Mouse (Mus musculus) lung, adult 2 months (tissue): Measurements from ENCODE around the gene Cdc45. TPM values are rescaled to one million over a fixed set of nuclear protein-coding genes. Genes with fewer than 3 reads are reported as not detected.

Experiments
- DNase-seq: peaks from one replicate; pipeline ENCODE4 v3.0.0; 2022
- H3K4me1 ChIP-seq: fragments of 200-500 bp; 2 replicates; pipeline ENCODE4 v1.6.1; 2011; ENCODE audit warnings: low read length; ENCODE audit not compliant: control insufficient read depth, insufficient read depth
- H3K4me3 ChIP-seq: fragments of 200-500 bp; replicated peaks from 2 replicates; pipeline ENCODE3; 2011; ENCODE audit warnings: low read depth, mild to moderate bottlenecking, control low read depth, low read length; ENCODE audit errors: extremely low read depth
- CTCF ChIP-seq: fragments of 200-500 bp; IDR thresholded peaks from 2 replicates; pipeline ENCODE4 v1.5.1; 2011; ENCODE audit warnings: mild to moderate bottlenecking, low read length, control low read depth; ENCODE audit not compliant: insufficient read depth
- POLR2A ChIP-seq: fragments of 200-500 bp; IDR thresholded peaks from 2 replicates; pipeline ENCODE4 v1.6.1; 2011; ENCODE audit warnings: low read depth, mild to moderate bottlenecking, control low read depth, low read length, borderline replicate concordance; ENCODE audit errors: extremely low read depth
- WGBS: fragments of 180-500 bp; shearing (Covaris S2); methylation state at CpG from one replicate; pipeline ENCODE4 v1.1.7; 2018; 5-methylcytosine and 5-hydroxymethylcytosine counted together
- polyA plus RNA-seq: library from polyadenylated mRNA; depleted of rRNA; stranded (reverse); fragments of >200 nt; gene quantifications from 2 replicates; pipeline ENCODE4 v1.2.3, GENCODE M21; 2012

Cdc45 gene
- polyA plus RNA-seq, 1 experiment, result 3.3 TPM

DNA sequence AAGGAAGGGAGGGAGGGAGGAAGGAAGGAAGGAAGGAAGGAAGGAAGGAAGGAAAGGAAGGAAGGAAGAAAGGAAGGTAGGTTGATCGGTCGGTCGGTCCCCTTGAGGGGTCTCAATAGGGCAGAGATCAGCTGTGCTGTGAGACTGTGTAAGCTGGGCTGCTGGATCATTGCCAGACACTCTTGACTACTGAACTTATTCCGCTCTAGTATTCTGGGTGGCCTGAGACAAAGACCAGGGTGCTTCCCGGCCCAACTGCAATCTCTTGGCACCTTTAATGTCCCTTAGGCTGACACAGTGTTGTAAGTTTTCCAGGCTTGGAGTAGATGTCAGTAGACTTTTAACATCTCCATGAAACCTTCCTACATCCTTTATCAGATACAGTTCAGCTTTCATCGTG, 17.3 kb upstream of the Cdc45 start:
- 68% methylated on average over 6 of the region's 6 CpGs for WGBS
- TF ChIP-seq POLR2A (no peak), CTCF (no peak)
- no peak for DNase-seq
- H3K4me3 ChIP-seq, result no peak overlapping the region
- no peaks in the 10 kb centered on the region for H3K4me1 ChIP-seq

- TF ChIP-seq CTCF, result no peak
- TF ChIP-seq POLR2A, result no peak
- Histone ChIP-seq H3K4me1 (no peaks in the 10 kb centered on the region), H3K4me3 (no peak overlapping the region)
- DNase-seq, result no peak
- 91% methylated on average over 3 of the region's 3 CpGs for WGBS
Observed at GRCm38 (mm10) chr16:18828630-18829029, 16.8 kb upstream of the Cdc45 start.

GRCm38 (mm10) chr16:18822925-18823324, 11.1 kb upstream of the Cdc45 start:
- no peak for TF ChIP-seq POLR2A
- TF ChIP-seq CTCF, result no peak
- H3K4me3 ChIP-seq, result no peak overlapping the region
- WGBS, result 83% methylated on average over 4 of the region's 4 CpGs
- no peak for DNase-seq
- no peaks in the 10 kb centered on the region for H3K4me1 ChIP-seq

DNA sequence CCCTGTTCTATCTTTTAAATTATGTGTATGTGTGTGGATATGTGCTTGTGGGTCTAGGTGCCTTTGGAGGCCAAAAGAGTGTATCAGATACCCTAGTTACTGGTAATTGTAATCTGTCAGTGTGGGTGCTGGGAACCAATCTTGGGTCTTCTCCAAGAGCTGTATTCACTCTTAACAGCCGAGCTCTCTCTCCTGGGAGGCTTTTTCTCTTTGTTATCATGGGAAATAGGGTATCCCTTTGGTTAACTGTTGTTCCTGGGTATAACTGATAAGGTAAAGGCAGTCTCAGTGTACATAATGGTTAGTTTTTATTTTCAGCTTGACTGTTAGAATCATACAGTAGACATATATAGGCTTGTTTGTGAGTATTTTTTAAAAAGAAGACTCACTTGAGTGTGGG, 10.6 kb upstream of the Cdc45 start:
- 77% methylated on average over 1 of the region's 1 CpGs for WGBS
- Histone ChIP-seq H3K4me3 (no peak overlapping the region), H3K4me1 (no peaks in the 10 kb centered on the region)
- no peak for TF ChIP-seq POLR2A
- TF ChIP-seq CTCF, result no peak
- no peak for DNase-seq

DNA sequence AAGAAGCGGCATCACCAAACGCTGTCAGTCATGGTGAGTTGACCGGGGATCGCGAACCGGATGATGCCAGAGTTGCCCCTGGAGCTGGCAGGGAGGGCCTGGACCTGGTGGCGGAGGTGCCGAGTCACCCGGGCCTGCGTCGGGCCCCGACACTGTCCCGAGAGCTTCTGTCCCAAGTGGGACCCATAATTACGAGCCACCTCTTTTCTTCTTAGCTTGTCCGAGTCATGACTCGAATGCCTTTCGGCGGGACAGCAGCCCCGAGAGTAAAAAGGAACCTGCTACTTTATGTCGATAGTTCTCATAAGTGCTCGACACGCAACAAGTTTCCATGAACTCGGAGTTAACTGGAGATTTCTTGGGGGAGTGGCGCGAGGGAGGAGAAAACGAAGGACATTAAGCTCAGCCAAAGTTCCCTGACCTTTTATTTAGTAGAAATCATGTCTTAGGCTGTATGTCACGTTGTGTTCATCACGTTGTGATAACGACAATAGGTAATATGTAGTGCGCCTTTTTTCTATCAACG, 661 bp upstream of the Cdc45 start:
- TF ChIP-seq POLR2A (no peak), CTCF (no peak)
- 1% methylated on average over 31 of the region's 31 CpGs for WGBS
- H3K4me1 ChIP-seq, result peaks cover 3% of the 10 kb centered on the region; the same call in 1 of the 2 replicates
- peak overlapping the region; percentile 99 for H3K4me3 ChIP-seq
- DNase-seq, result no peak

GRCm38 (mm10) chr16:18811032-18811431, 755 bp downstream of the Cdc45 start:
- Histone ChIP-seq H3K4me1 (peaks cover 3% of the 10 kb centered on the region; the same call in 1 of the 2 replicates), H3K4me3 (peak overlapping the region; percentile 99)
- WGBS, result 5% methylated on average over 5 of the region's 5 CpGs
- TF ChIP-seq CTCF (no peak), POLR2A (no peak)
- no peak for DNase-seq

DNA sequence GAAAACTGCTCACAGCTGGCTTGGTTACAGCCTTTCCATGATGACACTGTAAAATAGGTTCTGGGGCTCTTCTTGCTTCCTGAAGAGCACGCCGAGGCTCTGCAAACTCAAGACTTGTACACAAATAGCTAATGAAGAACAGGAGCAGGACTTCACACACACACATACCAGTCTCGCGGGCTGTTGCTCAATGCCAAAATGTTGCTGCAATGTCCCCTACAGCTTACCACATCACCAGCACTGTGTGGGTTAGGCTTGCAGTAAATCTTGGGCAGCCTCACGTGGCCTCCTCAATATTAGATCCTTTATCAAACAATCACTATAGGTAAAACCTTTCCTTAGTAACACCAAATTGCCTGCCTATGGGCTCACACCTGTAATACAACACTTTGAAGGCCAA, 2.8 kb downstream of the Cdc45 start:
- 71% methylated on average over 5 of the region's 5 CpGs for WGBS
- no peak overlapping the region for H3K4me3 ChIP-seq
- TF ChIP-seq CTCF (no peak), POLR2A (no peak)
- H3K4me1 ChIP-seq, result peaks cover 3% of the 10 kb centered on the region; the same call in 1 of the 2 replicates
- DNase-seq, result no peak

DNA sequence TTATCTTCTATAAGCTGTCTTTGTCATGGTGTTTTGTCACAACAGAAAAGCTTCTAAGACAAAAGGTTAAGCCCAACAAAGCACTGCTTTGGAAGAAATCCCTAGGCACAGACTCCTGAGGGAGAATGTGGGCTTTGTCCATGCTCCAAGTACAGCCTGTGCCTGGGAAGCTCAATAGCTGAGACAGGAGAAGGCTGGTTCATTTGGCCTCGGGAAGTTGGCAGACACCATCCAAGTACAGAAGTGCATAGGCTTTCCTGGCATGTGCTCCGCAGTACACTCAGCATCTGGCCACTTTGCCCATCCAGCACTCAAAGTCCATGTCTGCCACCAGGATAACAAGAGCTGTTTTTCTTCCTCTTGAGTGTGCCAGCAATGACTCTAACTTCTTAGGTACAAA, 6.0 kb downstream of the Cdc45 start:
- Histone ChIP-seq H3K4me3 (no peak overlapping the region), H3K4me1 (no peaks in the 10 kb centered on the region)
- DNase-seq, result no peak
- TF ChIP-seq POLR2A (no peak), CTCF (no peak)
- WGBS, result 94% methylated on average over 2 of the region's 2 CpGs

- DNase-seq, result peak; percentile 51
- TF ChIP-seq POLR2A (no peak), CTCF (peak; percentile 95)
- 45% methylated on average over 2 of the region's 2 CpGs for WGBS
- Histone ChIP-seq H3K4me1 (no peaks in the 10 kb centered on the region), H3K4me3 (no peak overlapping the region)
Observed at GRCm38 (mm10) chr16:18798841-18799240, 12.9 kb downstream of the Cdc45 start.

- no peak overlapping the region for H3K4me3 ChIP-seq
- 93% methylated on average over 5 of the region's 5 CpGs for WGBS
- no peaks in the 10 kb centered on the region for H3K4me1 ChIP-seq
- DNase-seq, result no peak
- TF ChIP-seq CTCF (no peak), POLR2A (no peak)
Observed at GRCm38 (mm10) chr16:18798151-18798550, 13.6 kb downstream of the Cdc45 start.

- WGBS, result 72% methylated on average over 7 of the region's 7 CpGs
Observed at GRCm38 (mm10) chr16:18796645-18797044, 15.1 kb downstream of the Cdc45 start.

More at GRCm38 (mm10) chr16:18796645-18797044, 15.1 kb downstream of the Cdc45 start:
- H3K4me1 ChIP-seq, result no peaks in the 10 kb centered on the region
- DNase-seq, result no peak
- TF ChIP-seq POLR2A (no peak), CTCF (no peak)
- no peak overlapping the region for H3K4me3 ChIP-seq
